12 mouse cellular contexts compared by ENCODE assay signal in genomic region chr11:4803426-4803825, GRCm38 (mm10). TPM values are rescaled to one million over a fixed set of nuclear protein-coding genes. Genes with fewer than 3 reads are reported as not detected.
DNase-seq lines count a peak whose midpoint lies in the region; ATAC-seq and TF ChIP-seq lines count a peak whose summit lies in the region.
"Had no signal": no experiment of that assay in that cellular context is flagged by ENCODE, and none has a peak within 500 bp of the region (broad histone marks: within the 10 kb centered on the region; RNA-seq: fewer than 3 reads in every experiment).

No protein-coding gene starts in this region.

- H3K4me2 ChIP-seq in forebrain, embryonic 13.5 days: peak overlapping the region; percentile 16; the same call in 1 of the 2 replicates
- H3K4me2 ChIP-seq in forebrain, embryonic 11.5 days (ENCODE audit: low read depth, low read length, severe bottlenecking): no peak overlapping the region
- no peak overlapping the region for H3K4me2 ChIP-seq in midbrain, embryonic 14.5 days (ENCODE audit: low read length)
- H3K4me2 ChIP-seq in midbrain, embryonic 11.5 days: no peak overlapping the region
- H3K4me2 ChIP-seq in intestine, postnatal 0 days (replicated peaks; ENCODE audit: low read depth): no peak overlapping the region
- H3K4me2 ChIP-seq: heart, embryonic 11.5 days had no signal

- peak; percentile 10; the same call in 1 of the 2 replicates for ATAC-seq in forebrain, embryonic 13.5 days
- ATAC-seq in forebrain, embryonic 11.5 days (replicated peaks; ENCODE audit: low FRiP score): no peak
- no peak for ATAC-seq in midbrain, embryonic 14.5 days (ENCODE audit: low FRiP score, low TSS enrichment)
- ATAC-seq in midbrain, embryonic 11.5 days (ENCODE audit: low FRiP score): no peak
- ATAC-seq in intestine, postnatal 0 days: no peak
- ATAC-seq: liver, postnatal 0 days had no signal

- H3K27me3 ChIP-seq in forebrain, embryonic 13.5 days: peaks cover 36% of the 10 kb centered on the region
- peaks cover 8% of the 10 kb centered on the region; the same call in 1 of the 2 replicates for H3K27me3 ChIP-seq in forebrain, embryonic 11.5 days (ENCODE audit: control insufficient read depth, insufficient read depth, low read length)
- no peaks in the 10 kb centered on the region for H3K27me3 ChIP-seq in midbrain, embryonic 14.5 days (ENCODE audit: control insufficient read depth, insufficient read depth, low read length)
- no peaks in the 10 kb centered on the region for H3K27me3 ChIP-seq in midbrain, embryonic 11.5 days (ENCODE audit: control insufficient read depth, insufficient read depth, low read length)
- no peaks in the 10 kb centered on the region for H3K27me3 ChIP-seq in intestine, postnatal 0 days (replicated peaks; ENCODE audit: control insufficient read depth, insufficient read depth, low read length)

- no peak for TF ChIP-seq CTCF in intestine, postnatal 0 days (IDR thresholded peaks at IDR 0.05; ENCODE audit: low read depth)

- H3K36me3 ChIP-seq in forebrain, embryonic 13.5 days (ENCODE audit: poor library complexity, severe bottlenecking): peaks cover 19% of the 10 kb centered on the region
- H3K36me3 ChIP-seq in forebrain, embryonic 11.5 days (ENCODE audit: control insufficient read depth, insufficient read depth, low read length): no peaks in the 10 kb centered on the region
- peaks cover 22% of the 10 kb centered on the region for H3K36me3 ChIP-seq in midbrain, embryonic 14.5 days (ENCODE audit: control insufficient read depth, insufficient read depth, low read length)
- H3K36me3 ChIP-seq in midbrain, embryonic 11.5 days (ENCODE audit: control insufficient read depth, insufficient read depth, low read length): peaks cover 2% of the 10 kb centered on the region; the same call in 1 of the 2 replicates
- H3K36me3 ChIP-seq in intestine, postnatal 0 days (ENCODE audit: control insufficient read depth, insufficient read depth): peaks cover 8% of the 10 kb centered on the region

- peaks cover 15% of the 10 kb centered on the region for H3K4me1 ChIP-seq in forebrain, embryonic 13.5 days
- H3K4me1 ChIP-seq in forebrain, embryonic 11.5 days (replicated peaks; ENCODE audit: control insufficient read depth, insufficient read depth, low read length): peaks cover 3% of the 10 kb centered on the region; the same call in 1 of the 2 replicates
- no peaks in the 10 kb centered on the region for H3K4me1 ChIP-seq in midbrain, embryonic 14.5 days (ENCODE audit: control insufficient read depth, insufficient read depth, low read length)
- no peaks in the 10 kb centered on the region for H3K4me1 ChIP-seq in midbrain, embryonic 11.5 days (ENCODE audit: control insufficient read depth, insufficient read depth, low read length)
- no peaks in the 10 kb centered on the region for H3K4me1 ChIP-seq in intestine, postnatal 0 days (replicated peaks; ENCODE audit: control insufficient read depth, insufficient read depth, low read length)

- DNase-seq in forebrain, embryonic 11.5 days (ENCODE audit: low spot score): no peak
- no peak for DNase-seq in midbrain, embryonic 14.5 days
- no peak for DNase-seq in midbrain, embryonic 11.5 days (ENCODE audit: low spot score, missing footprints)
- no peak for DNase-seq in embryo, embryonic 11 days
- DNase-seq in kidney, postnatal 10 days: no peak
- DNase-seq in right cerebral cortex, postnatal 36 days (ENCODE audit: low spot score in 2 of 2): no peak
- DNase-seq: B cell, adult 2 months; liver, postnatal 0 days had no signal

- H3K27ac ChIP-seq in forebrain, embryonic 13.5 days: peak overlapping the region; percentile 65
- H3K27ac ChIP-seq in forebrain, embryonic 11.5 days (ENCODE audit: low read depth, low read length): no peak overlapping the region
- H3K27ac ChIP-seq in midbrain, embryonic 14.5 days (replicated peaks; ENCODE audit: low read depth, low read length): peak overlapping the region; percentile 17; the same call in 1 of the 2 replicates
- no peak overlapping the region for H3K27ac ChIP-seq in midbrain, embryonic 11.5 days (ENCODE audit: low read depth, low read length)
- peak overlapping the region; percentile 50 for H3K27ac ChIP-seq in intestine, postnatal 0 days (ENCODE audit: low read depth, low read length)
- H3K27ac ChIP-seq: kidney, postnatal 0 days had no signal

- no peaks in the 10 kb centered on the region for H3K9me3 ChIP-seq in forebrain, embryonic 13.5 days (replicated peaks)
- H3K9me3 ChIP-seq in forebrain, embryonic 11.5 days (ENCODE audit: control insufficient read depth, low read length): no peaks in the 10 kb centered on the region
- H3K9me3 ChIP-seq in midbrain, embryonic 14.5 days (ENCODE audit: control insufficient read depth, low read length): no peaks in the 10 kb centered on the region
- no peaks in the 10 kb centered on the region for H3K9me3 ChIP-seq in midbrain, embryonic 11.5 days (ENCODE audit: control insufficient read depth, low read length)
- no peaks in the 10 kb centered on the region for H3K9me3 ChIP-seq in intestine, postnatal 0 days (ENCODE audit: control insufficient read depth)

- 16% methylated on average over 7 of the region's 7 CpGs for WGBS in forebrain, embryonic 13.5 days
- 29% methylated on average over 7 of the region's 7 CpGs for WGBS in forebrain, embryonic 11.5 days
- 63% methylated on average over 7 of the region's 7 CpGs for WGBS in midbrain, embryonic 14.5 days
- WGBS in midbrain, embryonic 11.5 days: 69% methylated on average over 7 of the region's 7 CpGs
- 60% methylated on average over 7 of the region's 7 CpGs for WGBS in intestine, postnatal 0 days

- H3K9ac ChIP-seq in forebrain, embryonic 13.5 days: no peak overlapping the region
- H3K9ac ChIP-seq in forebrain, embryonic 11.5 days (ENCODE audit: low read length): no peak overlapping the region
- no peak overlapping the region for H3K9ac ChIP-seq in midbrain, embryonic 14.5 days (replicated peaks; ENCODE audit: low read length)
- no peak overlapping the region for H3K9ac ChIP-seq in midbrain, embryonic 11.5 days (ENCODE audit: low read length)
- no peak overlapping the region for H3K9ac ChIP-seq in intestine, postnatal 0 days (ENCODE audit: low read depth, low read length)
- H3K9ac ChIP-seq: liver, postnatal 0 days had no signal

- H3K4me3 ChIP-seq in forebrain, embryonic 13.5 days: no peak overlapping the region
- no peak overlapping the region for H3K4me3 ChIP-seq in forebrain, embryonic 11.5 days (ENCODE audit: low read depth, low read length)
- H3K4me3 ChIP-seq in midbrain, embryonic 14.5 days (replicated peaks; ENCODE audit: low read depth, low read length): no peak overlapping the region
- no peak overlapping the region for H3K4me3 ChIP-seq in midbrain, embryonic 11.5 days (ENCODE audit: low read depth, low read length)
- no peak overlapping the region for H3K4me3 ChIP-seq in intestine, postnatal 0 days (ENCODE audit: low read depth, low read length)

RNA-seq across cellular contexts. Expression of gene Nf2, which starts 45.9 kb away (rescaled TPM):
- 56.8 and 58.2 TPM in 2 replicates for polyA plus RNA-seq in forebrain, embryonic 13.5 days (2015; fragmentation: Nextera tagmentation; extraction: Ambion mirVana)
- polyA plus RNA-seq in forebrain, embryonic 11.5 days (2014; fragmentation: Nextera tagmentation; extraction: Ambion mirVana): 56.1 and 57.4 TPM in 2 replicates
- 49.3 and 64.0 TPM in 2 replicates for polyA plus RNA-seq in midbrain, embryonic 14.5 days (2014; fragmentation: Nextera tagmentation; extraction: Ambion mirVana)
- polyA plus RNA-seq in midbrain, embryonic 11.5 days (2014; fragmentation: Nextera tagmentation; extraction: Ambion mirVana): 46.9 and 51.0 TPM in 2 replicates
- 16.0 and 16.6 TPM in 2 replicates for polyA plus RNA-seq in intestine, postnatal 0 days (2015; fragmentation: Nextera tagmentation; extraction: Ambion mirVana)

RNA-seq across cellular contexts. Expression of gene Cabp7, which starts 56.8 kb away (rescaled TPM):
- polyA plus RNA-seq in forebrain, embryonic 13.5 days (2015; fragmentation: Nextera tagmentation; extraction: Ambion mirVana): 0.59 and 0.87 TPM in 2 replicates
- polyA plus RNA-seq in forebrain, embryonic 11.5 days (2014; fragmentation: Nextera tagmentation; extraction: Ambion mirVana): 0.57 and 0.79 TPM in 2 replicates
- polyA plus RNA-seq in midbrain, embryonic 14.5 days (2014; fragmentation: Nextera tagmentation; extraction: Ambion mirVana): 1.3 and 2.7 TPM in 2 replicates
- 0.15 and 0.33 TPM in 2 replicates for polyA plus RNA-seq in midbrain, embryonic 11.5 days (2014; fragmentation: Nextera tagmentation; extraction: Ambion mirVana)
- 0.10 and 0.13 TPM in 2 replicates for polyA plus RNA-seq in intestine, postnatal 0 days (2015; fragmentation: Nextera tagmentation; extraction: Ambion mirVana)

Comparison
In these comparisons a context has a peak if more than half of its experiments do, and no peak if none do; other contexts are left out.
1. H3K27ac ChIP-seq: peak in forebrain, embryonic 13.5 days (single experiment), midbrain, embryonic 14.5 days (single experiment) and intestine, postnatal 0 days (single experiment); none in forebrain, embryonic 11.5 days (single experiment) and midbrain, embryonic 11.5 days (single experiment).